Mouse (Mus musculus) left cerebral cortex, adult 2 months (tissue): ENCODE measurements around the gene Prickle4. TPM values are rescaled to one million over a fixed set of nuclear protein-coding genes. Genes with fewer than 3 reads are reported as not detected.
A peak's percentile ranks its signal among the peaks of the same experiment; 100 is the strongest.

Source experiments
- DNase-seq, 2 experiments: peaks; one replicate each; pipeline ENCODE4 v3.0.0; 2021 to 2022; ENCODE audit warnings: low spot score in 2 of 2, mixed read lengths in 1 of 2; ENCODE audit errors: extremely low spot score in 1 of 2
- H3K27ac ChIP-seq: fragments of 200-600 bp; 2 replicates; pipeline ENCODE4 v1.8.1; 2022
- H3K4me3 ChIP-seq: fragments of 200-600 bp; 2 replicates; pipeline ENCODE4 v1.8.1; 2022
- CTCF ChIP-seq: fragments of 200-600 bp; IDR thresholded peaks from 2 replicates; pipeline ENCODE4 v1.8.1; 2022; ENCODE audit warnings: antibody characterized with exemption, mild to moderate bottlenecking, moderate library complexity
- intact Hi-C: fragments of 180-260 bp; cut with DNase I; formaldehyde crosslinking; loops from one replicate; pipeline ENCODE4 v1.15.1; 2025
- long read RNA-seq, 2 experiments: library from polyadenylated mRNA; stranded (forward); transcript quantifications; one replicate each; pipeline ENCODE4 v2.0.0; 2021; ENCODE audit warnings: borderline mapping rate in 2 of 2
- total RNA-seq, 2 experiments: library from RNA; stranded (reverse); gene quantifications; 2 replicates each; pipeline ENCODE4 v1.2.3; 2021

Gene Prickle4
- total RNA-seq = 1 to 10 TPM; 5.2 to 6.5 TPM
- long read RNA-seq, experiment 1, partial matches to known transcripts = 0 of 1 reads
- long read RNA-seq, experiment 1, other reads (novel, unspliced or antisense) = 1 of 1 reads
- long read RNA-seq, experiment 2, partial matches to known transcripts = 0 of 4 reads
- long read RNA-seq, experiment 2, other reads (novel, unspliced or antisense) = 4 of 4 reads

GRCm38 (mm10) chr17:47694503-47695336 is at the start of gene Prickle4:
Gene Prickle4 (minus strand): TSS chr17:47694736.
- Histone ChIP-seq H3K27ac (peak within 1 kb of the TSS; percentile 85), H3K4me3 (peak within 1 kb of the TSS; percentile 79)
- intact Hi-C loops = no loop called here
- peak; percentile 69 for TF ChIP-seq CTCF
- DNase-seq = peak; percentile 96 to 97

GRCm38 (mm10) chr17:47744086-47744485 is 49.5 kb upstream of the Prickle4 start:
- DNase-seq = no peak
- no peak overlapping the region for H3K4me3 ChIP-seq
- intact Hi-C loops = no loop called here
- no peak overlapping the region for H3K27ac ChIP-seq
- TF ChIP-seq CTCF = no peak

GRCm38 (mm10) chr17:47742991-47743734 is 48.6 kb upstream of the Prickle4 start:
- no peak overlapping the region for H3K4me3 ChIP-seq
- peak; percentile 37 for TF ChIP-seq CTCF
- no peak for DNase-seq
- H3K27ac ChIP-seq = no peak overlapping the region
- intact Hi-C loops = no loop called here

GRCm38 (mm10) chr17:47740186-47740585 is 45.6 kb upstream of the Prickle4 start:
- intact Hi-C loops = no loop called here
- H3K27ac ChIP-seq = peak overlapping the region; percentile 36
- TF ChIP-seq CTCF = peak; percentile 23
- no peak for DNase-seq
- H3K4me3 ChIP-seq = no peak overlapping the region

- DNase-seq = no peak
- TF ChIP-seq CTCF = no peak
- H3K27ac ChIP-seq = peak overlapping the region; percentile 87
- intact Hi-C loops = loop anchor here (5.0 kb wide), 1 partner anchor 363 kb away; no protein-coding TSS in a partner anchor
- H3K4me3 ChIP-seq = peak overlapping the region; percentile 76
Observed at GRCm38 (mm10) chr17:47738879-47739798, 44.6 kb upstream of the Prickle4 start.

- no peak; the same call in 1 of the 2 replicates for TF ChIP-seq CTCF
- H3K27ac ChIP-seq = peak overlapping the region; percentile 87
- intact Hi-C loops = loop anchor here (5.0 kb wide), 1 partner anchor 364 kb away; no protein-coding TSS in a partner anchor
- peak overlapping the region; percentile 76 for H3K4me3 ChIP-seq
- DNase-seq = no peak
Observed at GRCm38 (mm10) chr17:47738066-47738878, 43.7 kb upstream of the Prickle4 start.

GRCm38 (mm10) chr17:47737271-47738065 is 42.9 kb upstream of the Prickle4 start:
- H3K27ac ChIP-seq = peak overlapping the region; percentile 87

GRCm38 (mm10) chr17:47736856-47737255 is 42.3 kb upstream of the Prickle4 start, which contains the start of gene Tfeb:
Gene Tfeb (plus strand): TSS chr17:47737030.
- peak within 1 kb of the TSS; percentile 87 for H3K27ac ChIP-seq
- TF ChIP-seq CTCF = no peak; the same call in none of the 2 replicates
- intact Hi-C loops = loop anchor here (2.0 to 5.0 kb wide), 2 partner anchors 56 to 365 kb away; no protein-coding TSS in a partner anchor
- DNase-seq = peak; percentile 98
- peak within 1 kb of the TSS; percentile 76 for H3K4me3 ChIP-seq

More at GRCm38 (mm10) chr17:47737271-47738065, 42.9 kb upstream of the Prickle4 start:
- peak overlapping the region; percentile 76 for H3K4me3 ChIP-seq
- TF ChIP-seq CTCF = no peak
- intact Hi-C loops = loop anchor here (2.0 to 5.0 kb wide), 2 partner anchors 55 to 365 kb away; no protein-coding TSS in a partner anchor
- peak; percentile 64 to 80 for DNase-seq

GRCm38 (mm10) chr17:47735553-47736100 is 41.1 kb upstream of the Prickle4 start:
- no peak for TF ChIP-seq CTCF
- intact Hi-C loops = loop anchor here (2.0 to 5.0 kb wide), 2 partner anchors 57 to 367 kb away; no protein-coding TSS in a partner anchor
- no peak for DNase-seq
- Histone ChIP-seq H3K4me3 (no peak overlapping the region), H3K27ac (no peak overlapping the region)
